Mouse (Mus musculus): ENCODE results near the gene Myh11.
A peak's percentile ranks its signal among the peaks of the same experiment; 100 is the strongest.

- TF ChIP-seq CTCF (IDR thresholded peaks at IDR 0.05 in 2 of 3, conservative IDR thresholded peaks at IDR 0.05 in 1 of 3; ENCODE audit: control insufficient read depth in 1 of 3, insufficient read depth in 1 of 3, low read depth in 2 of 3, low read length in 3 of 3, poor library complexity in 1 of 3, severe bottlenecking in 1 of 3) (peak; percentile 64 to 70 (median 69)), NELFE (IDR thresholded peaks at IDR 0.05; ENCODE audit: low read depth, low read length) (no peak), USF1 (IDR thresholded peaks at IDR 0.05; ENCODE audit: low read depth, low read length) (peak; percentile 77), POLR2A (IDR thresholded peaks at IDR 0.05; ENCODE audit: control insufficient read depth in 1 of 2, insufficient read depth in 1 of 2, low read depth in 1 of 2, low read length in 2 of 2, poor library complexity in 1 of 2) (no peak), USF2 (IDR thresholded peaks at IDR 0.05; ENCODE audit: borderline replicate concordance in 1 of 2, insufficient read depth in 1 of 2, low read depth in 1 of 2, low read length in 2 of 2) (no peak), POLR2AphosphoS2 (IDR thresholded peaks at IDR 0.05; ENCODE audit: low read length) (no peak), NRF1 (IDR thresholded peaks at IDR 0.05; ENCODE audit: insufficient read depth, low read depth, low read length, poor library complexity, severe bottlenecking) (no peak), ZKSCAN1 (IDR thresholded peaks at IDR 0.05; ENCODE audit: low read depth, low read length) (no peak), ZNF384 (IDR thresholded peaks at IDR 0.05; ENCODE audit: low read depth, low read length) (no peak), RCOR1 (IDR thresholded peaks at IDR 0.05; ENCODE audit: low read depth, low read length) (no peak)
Measured at GRCm38 (mm10) chr16:14242553-14242952, 48.6 kb downstream of the Myh11 start.
